Mouse (Mus musculus) kidney, embryonic 15.5 days (tissue): ENCODE data around the gene Sp140. TPM values are rescaled to one million over a fixed set of nuclear protein-coding genes. Genes with fewer than 3 reads are reported as not detected.
"Not testable (repeated sequence)": the region's sequence is repeated elsewhere in the genome, so short reads cannot be mapped to it uniquely, and the experiment has no call there.

ENCODE experiments used
- ATAC-seq: fragments of 200-750 bp; cut with Nextera tagmentation; replicated peaks from 2 replicates; pipeline ENCODE4 v1.8.0; 2017; ENCODE audit warnings: moderate TSS enrichment; ENCODE audit not compliant: low FRiP score
- H3K27ac ChIP-seq: fragments of 300-500 bp; sonication (generic); 2 replicates; pipeline ENCODE4 v1.5.1; 2015; ENCODE audit warnings: mild to moderate bottlenecking, inconsistent platforms
- H3K27me3 ChIP-seq: fragments of 300-500 bp; sonication (generic); 2 replicates; pipeline ENCODE4 v1.6.1; 2015; ENCODE audit warnings: inconsistent platforms
- H3K36me3 ChIP-seq: fragments of 300-500 bp; sonication (generic); 2 replicates; pipeline ENCODE4 v1.6.1; 2015; ENCODE audit warnings: inconsistent platforms
- H3K4me1 ChIP-seq: fragments of 300-500 bp; sonication (generic); 2 replicates; pipeline ENCODE4 v1.6.1; 2015; ENCODE audit warnings: inconsistent platforms
- H3K4me2 ChIP-seq: fragments of 300-500 bp; sonication (generic); 2 replicates; pipeline ENCODE4 v1.6.1; 2015; ENCODE audit warnings: moderate library complexity, mild to moderate bottlenecking, inconsistent platforms
- H3K4me3 ChIP-seq: fragments of 300-500 bp; sonication (generic); replicated peaks from 2 replicates; pipeline ENCODE4 v1.5.1; 2015; ENCODE audit warnings: mild to moderate bottlenecking, inconsistent platforms
- H3K9ac ChIP-seq: fragments of 300-500 bp; sonication (generic); 2 replicates; pipeline ENCODE4 v1.6.1; 2015; ENCODE audit warnings: mild to moderate bottlenecking, inconsistent platforms
- H3K9me3 ChIP-seq: fragments of 300-500 bp; sonication (generic); replicated peaks from 2 replicates; pipeline ENCODE4 v1.6.1; 2016; ENCODE audit warnings: inconsistent platforms
- WGBS: fragments of 180-500 bp; shearing (Covaris S2); methylation state at CpG from one replicate; pipeline ENCODE4 v1.1.7; 2015; ENCODE audit warnings: mixed read lengths; 5-methylcytosine and 5-hydroxymethylcytosine counted together
- polyA plus RNA-seq: library from polyadenylated mRNA; unstranded; fragments of >200 nt; fragmentation: Nextera tagmentation; extraction: Ambion mirVana; gene quantifications from 2 replicates; pipeline ENCODE4 v1.2.1, GENCODE M21; 2015

Gene Sp140
- 0.98 and 2.1 TPM in 2 replicates for polyA plus RNA-seq

- ATAC-seq, H3K9me3 ChIP-seq, H3K27ac ChIP-seq, H3K4me1 ChIP-seq, H3K36me3 ChIP-seq, H3K9ac ChIP-seq, H3K4me2 ChIP-seq, H3K4me3 ChIP-seq, H3K27me3 ChIP-seq: not testable (repeated sequence)
- WGBS: 83% methylated on average over 1 of the region's 5 CpGs
Observed at GRCm38 (mm10) chr1:85600078-85600477, at the start of gene Sp140. Sp140 (plus strand) TSS chr1:85600378.

DNA sequence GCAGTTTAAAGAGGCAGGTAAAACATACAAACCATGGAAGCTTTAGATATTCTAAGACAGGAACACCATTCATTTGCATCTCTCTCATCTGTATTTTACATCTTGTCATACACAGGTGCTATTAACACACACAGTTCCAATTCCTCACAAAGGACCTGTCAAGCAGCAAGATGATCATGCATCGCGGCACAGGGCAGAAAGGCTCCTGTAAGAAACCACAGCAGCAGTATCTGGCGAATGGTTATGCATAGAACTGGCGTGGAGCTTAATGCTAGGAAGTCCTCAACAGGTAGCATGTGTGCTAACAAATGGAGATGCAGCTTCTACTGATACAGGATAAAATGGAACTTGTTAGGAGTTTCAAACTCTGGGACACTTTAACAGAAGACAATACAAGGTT lies 44.9 kb upstream of the Sp140 start:
- not testable (repeated sequence) for ATAC-seq, H3K27me3 ChIP-seq, H3K4me1 ChIP-seq, H3K36me3 ChIP-seq, H3K9ac ChIP-seq, H3K4me3 ChIP-seq, H3K9me3 ChIP-seq, H3K27ac ChIP-seq, H3K4me2 ChIP-seq
- WGBS: 81% methylated on average over 4 of the region's 4 CpGs

DNA sequence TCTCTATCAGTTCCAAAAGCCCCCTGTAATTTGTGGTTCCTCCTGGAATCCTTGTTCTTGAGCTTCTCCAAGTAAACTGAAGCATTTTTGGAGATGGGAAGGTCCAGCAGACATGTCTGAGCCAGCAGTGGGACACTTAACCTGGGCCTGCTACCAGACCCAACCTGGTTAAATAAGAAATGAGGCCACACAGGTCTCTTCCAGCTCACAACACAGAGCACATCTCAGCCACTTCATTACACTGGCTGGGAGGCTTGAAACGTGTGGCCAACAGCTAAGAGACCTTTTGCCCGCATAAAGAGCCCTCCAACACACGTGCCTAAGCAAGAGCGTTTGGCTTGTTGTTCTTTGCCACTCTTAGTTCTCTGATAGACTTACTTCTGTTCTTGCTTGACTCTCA lies 26.6 kb upstream of the Sp140 start:
- not testable (repeated sequence) for H3K9me3 ChIP-seq, H3K4me3 ChIP-seq, ATAC-seq, H3K36me3 ChIP-seq, H3K27me3 ChIP-seq, H3K4me2 ChIP-seq, H3K9ac ChIP-seq, H3K4me1 ChIP-seq, H3K27ac ChIP-seq
- WGBS: 69% methylated on average over 4 of the region's 4 CpGs

GRCm38 (mm10) chr1:85575376-85575775 lies 24.8 kb upstream of the Sp140 start, which contains the start of gene G530012D18Rik:
G530012D18Rik (plus strand) TSS chr1:85575676.
- H3K9ac ChIP-seq, ATAC-seq, H3K4me2 ChIP-seq, H3K36me3 ChIP-seq, H3K4me1 ChIP-seq, H3K4me3 ChIP-seq, H3K9me3 ChIP-seq, H3K27me3 ChIP-seq, H3K27ac ChIP-seq: not testable (repeated sequence)
- WGBS: 73% methylated on average over 2 of the region's 3 CpGs

DNA sequence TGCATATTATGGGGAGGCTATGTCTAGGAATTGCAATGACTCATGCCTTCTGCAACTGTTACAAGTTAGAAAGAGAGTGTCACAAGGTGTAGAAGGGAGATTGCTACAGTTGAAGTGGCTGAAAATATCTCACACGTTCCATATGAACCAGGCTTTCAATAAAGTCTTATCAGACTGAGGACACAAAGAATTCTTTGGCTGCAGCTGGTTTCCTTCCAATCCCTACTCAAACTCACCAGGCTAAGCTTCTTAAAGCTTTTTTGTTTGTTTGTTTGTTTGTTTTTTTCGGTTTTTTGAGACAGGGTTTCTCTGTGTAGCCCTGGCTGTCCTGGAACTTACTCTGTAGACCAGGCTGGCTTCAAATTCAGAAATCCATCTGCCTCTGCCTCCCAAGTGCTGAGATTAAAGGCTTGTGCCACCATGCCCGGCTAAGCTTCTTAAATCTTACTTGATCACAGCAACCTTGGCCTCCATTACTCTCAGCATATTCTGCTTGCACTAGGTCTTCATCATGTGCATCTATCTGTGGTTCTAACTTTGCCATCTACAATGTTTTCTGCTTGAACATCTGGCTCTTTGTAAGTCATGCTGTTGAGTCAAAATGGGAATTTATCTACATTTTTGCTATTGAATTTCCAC lies 21.7 kb upstream of the Sp140 start:
- not testable (repeated sequence) for H3K4me1 ChIP-seq, ATAC-seq, H3K4me3 ChIP-seq, H3K9ac ChIP-seq, H3K27ac ChIP-seq, H3K36me3 ChIP-seq, H3K27me3 ChIP-seq, H3K4me2 ChIP-seq, H3K9me3 ChIP-seq
- 56% methylated on average over 3 of the region's 3 CpGs for WGBS

DNA sequence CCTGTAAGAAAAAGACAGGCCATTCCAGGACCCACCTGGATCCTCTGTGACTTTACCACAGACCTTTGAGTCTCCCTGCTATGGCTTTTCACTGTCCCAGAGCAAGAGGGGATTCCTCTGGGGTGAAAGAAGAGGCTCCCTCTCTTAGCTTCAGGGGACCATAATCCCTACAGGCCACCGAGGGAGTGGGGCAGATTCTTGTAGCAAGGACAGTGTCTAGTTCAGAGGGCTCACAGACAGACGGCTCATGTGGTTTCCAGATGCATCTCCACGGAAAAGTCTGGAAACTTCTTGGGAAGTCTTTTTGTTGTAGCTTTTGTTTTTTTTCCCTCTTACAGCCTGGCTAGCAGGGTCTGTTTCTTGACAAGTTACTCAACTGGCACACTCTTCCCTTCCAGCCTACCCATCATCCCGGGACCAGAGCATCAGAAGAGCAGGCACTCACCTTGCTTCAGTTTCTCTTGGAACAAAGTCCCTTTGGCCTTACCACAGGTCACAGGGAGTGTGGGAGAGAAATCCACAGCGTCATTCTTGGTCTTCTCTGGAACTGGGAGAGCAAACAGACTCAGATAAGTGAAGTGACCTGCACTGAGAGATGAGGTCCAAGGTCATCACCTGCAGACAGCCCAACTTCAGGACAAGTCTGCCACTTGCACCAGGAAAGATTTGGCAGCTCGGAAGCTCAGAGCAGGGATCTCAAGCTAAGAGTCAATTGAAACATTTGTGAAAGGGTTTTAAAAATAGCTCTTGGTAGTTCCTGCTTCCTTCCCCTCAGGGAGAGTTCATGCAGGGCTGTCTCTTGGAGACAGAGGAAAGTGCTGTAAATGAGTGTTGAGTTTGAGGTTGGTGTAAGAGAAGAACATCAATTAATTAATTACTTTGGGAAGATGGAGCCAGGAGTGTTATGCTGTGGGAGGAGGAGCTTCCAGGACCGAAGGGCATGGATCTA lies 20.7 kb upstream of the Sp140 start:
- not testable (repeated sequence) for H3K9me3 ChIP-seq, H3K36me3 ChIP-seq, ATAC-seq, H3K27ac ChIP-seq, H3K27me3 ChIP-seq, H3K9ac ChIP-seq, H3K4me1 ChIP-seq, H3K4me2 ChIP-seq, H3K4me3 ChIP-seq
- 72% methylated on average over 6 of the region's 7 CpGs for WGBS

DNA sequence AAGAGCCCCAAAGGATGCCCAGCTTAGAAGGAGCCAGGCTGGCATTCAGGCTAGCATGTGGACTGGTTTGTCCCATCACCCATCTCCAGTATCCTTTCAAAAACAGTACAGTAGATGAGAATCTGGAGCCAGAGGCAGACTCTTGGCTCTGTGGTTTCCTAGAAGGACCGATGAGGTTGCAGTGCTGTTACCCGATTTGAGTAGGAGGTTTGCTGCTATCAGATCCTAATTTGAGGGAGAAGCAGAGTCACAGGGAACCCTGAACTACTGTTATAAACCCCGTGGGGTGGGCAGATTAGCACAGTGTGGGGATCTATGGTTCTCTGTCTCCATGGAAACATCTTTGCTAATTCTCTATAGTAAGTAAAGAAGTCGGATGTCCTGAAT lies 20.0 kb upstream of the Sp140 start:
- not testable (repeated sequence) for H3K4me1 ChIP-seq, H3K9ac ChIP-seq, H3K27ac ChIP-seq, H3K4me2 ChIP-seq, H3K9me3 ChIP-seq, H3K4me3 ChIP-seq, H3K36me3 ChIP-seq, ATAC-seq, H3K27me3 ChIP-seq
- WGBS: 84% methylated on average over 3 of the region's 4 CpGs

DNA sequence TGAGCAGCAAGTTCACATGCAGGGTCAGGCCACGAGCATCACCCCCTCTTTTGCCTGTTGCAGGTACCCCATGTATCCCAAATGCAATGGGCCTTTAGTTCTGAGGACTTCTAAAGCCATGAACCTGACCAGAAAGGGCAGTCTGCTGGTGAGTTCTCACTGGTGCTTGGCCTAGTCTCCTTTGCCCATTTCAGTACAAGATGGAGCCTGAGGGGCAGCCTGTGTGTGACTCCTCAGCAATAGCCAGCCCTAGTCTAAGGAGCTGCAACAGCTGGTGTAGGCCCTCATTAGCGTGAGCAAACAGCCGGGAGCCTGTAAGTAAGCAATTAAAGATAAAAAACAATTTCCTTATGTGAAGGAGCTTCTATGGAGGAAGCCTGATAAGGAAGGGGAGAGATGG lies 19.6 kb upstream of the Sp140 start:
- not testable (repeated sequence) for H3K4me3 ChIP-seq, H3K27ac ChIP-seq, H3K9me3 ChIP-seq, H3K27me3 ChIP-seq, H3K4me1 ChIP-seq, H3K4me2 ChIP-seq, ATAC-seq, H3K9ac ChIP-seq, H3K36me3 ChIP-seq
- 58% methylated on average over 3 of the region's 3 CpGs for WGBS

- not testable (repeated sequence) for H3K36me3 ChIP-seq, H3K27ac ChIP-seq, H3K27me3 ChIP-seq, H3K4me2 ChIP-seq, H3K9me3 ChIP-seq, H3K4me1 ChIP-seq, H3K9ac ChIP-seq, ATAC-seq, H3K4me3 ChIP-seq
- 35% methylated on average over 5 of the region's 5 CpGs for WGBS
Observed at GRCm38 (mm10) chr1:85581518-85581917, 18.7 kb upstream of the Sp140 start.

DNA sequence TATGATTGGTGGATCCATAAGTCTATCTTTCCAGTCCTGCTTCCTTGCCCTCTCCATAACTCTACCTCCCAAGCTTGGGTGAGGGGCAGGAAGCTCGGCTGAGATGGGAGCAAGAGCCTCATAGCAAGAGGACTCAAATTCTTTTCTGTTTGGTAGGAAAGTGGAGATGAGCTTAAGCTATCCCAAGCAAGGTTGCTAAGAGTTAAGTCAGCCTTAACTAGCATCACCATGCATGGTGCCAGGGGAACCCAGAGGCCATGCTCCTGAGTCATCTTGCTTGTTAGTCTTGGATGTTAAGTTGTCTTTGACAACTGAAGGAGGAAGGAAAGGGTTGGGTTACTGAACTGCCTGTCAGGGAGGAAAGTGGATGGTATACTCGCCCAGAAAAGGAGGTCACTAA lies 11.5 kb upstream of the Sp140 start:
- not testable (repeated sequence) for H3K4me1 ChIP-seq, H3K27me3 ChIP-seq, H3K27ac ChIP-seq, H3K4me2 ChIP-seq, H3K9me3 ChIP-seq, H3K36me3 ChIP-seq, H3K4me3 ChIP-seq, H3K9ac ChIP-seq, ATAC-seq
- 83% methylated on average over 1 of the region's 2 CpGs for WGBS

DNA sequence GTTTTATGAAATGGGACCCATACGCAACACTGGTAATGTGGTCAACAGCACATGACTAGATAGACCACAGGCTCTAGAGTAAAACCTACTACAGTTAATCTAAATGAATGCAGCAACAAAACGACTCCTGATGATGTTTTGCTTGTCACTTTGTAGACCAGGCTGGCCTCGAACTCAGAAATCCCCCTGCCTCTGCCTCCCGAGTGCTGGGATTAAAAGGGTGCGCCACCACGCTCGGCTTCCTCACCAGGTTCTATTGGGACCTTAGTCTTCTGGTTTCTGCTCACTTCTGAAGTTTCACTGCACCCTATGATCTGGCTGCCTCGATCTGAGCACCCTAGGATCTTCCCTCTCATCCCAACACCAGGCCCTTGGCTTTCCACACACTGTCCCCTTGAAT lies 7.7 kb upstream of the Sp140 start:
- H3K9ac ChIP-seq, H3K27ac ChIP-seq, H3K4me3 ChIP-seq, H3K27me3 ChIP-seq, H3K4me1 ChIP-seq, H3K36me3 ChIP-seq, H3K4me2 ChIP-seq, H3K9me3 ChIP-seq, ATAC-seq: not testable (repeated sequence)
- WGBS: 86% methylated on average over 8 of the region's 8 CpGs

- not testable (repeated sequence) for H3K4me1 ChIP-seq, ATAC-seq, H3K9me3 ChIP-seq, H3K36me3 ChIP-seq, H3K4me3 ChIP-seq, H3K27ac ChIP-seq, H3K9ac ChIP-seq, H3K27me3 ChIP-seq, H3K4me2 ChIP-seq
- WGBS: 72% methylated on average over 17 of the region's 17 CpGs
Observed at GRCm38 (mm10) chr1:85598271-85599012, 1.7 kb upstream of the Sp140 start, which contains the start of gene Sp110. Sp110 (minus strand) TSS chr1:85598817.
